Mouse (Mus musculus) limb, embryonic 14.5 days (tissue): ENCODE data around the gene Gm5901. TPM values are rescaled to one million over a fixed set of nuclear protein-coding genes. Genes with fewer than 3 reads are reported as not detected.

Experiments
- ATAC-seq: fragments of 200-750 bp; cut with Nextera tagmentation; 2 replicates; pipeline ENCODE4 v1.8.0; 2017; ENCODE audit warnings: low read depth, moderate number of reproducible peaks, moderate TSS enrichment; ENCODE audit not compliant: low FRiP score
- DNase-seq: peaks from one replicate; pipeline ENCODE4 v3.0.0-alpha.2; 2015; ENCODE audit warnings: low spot score
- H3K27ac ChIP-seq: fragments of 300-500 bp; sonication (generic); replicated peaks from 2 replicates; pipeline ENCODE4 v1.5.1; 2014; ENCODE audit warnings: low read depth, mild to moderate bottlenecking, low read length, moderate library complexity, mixed read lengths
- H3K27me3 ChIP-seq: fragments of 300-500 bp; sonication (generic); 2 replicates; pipeline ENCODE4 v1.6.1; 2014; ENCODE audit warnings: low read length, mixed read lengths; ENCODE audit not compliant: control insufficient read depth, insufficient read depth
- H3K36me3 ChIP-seq: fragments of 300-500 bp; sonication (generic); 2 replicates; pipeline ENCODE4 v1.6.1; 2014; ENCODE audit warnings: mild to moderate bottlenecking, low read length, moderate library complexity, mixed read lengths; ENCODE audit not compliant: control insufficient read depth, insufficient read depth
- H3K4me1 ChIP-seq: fragments of 300-500 bp; sonication (generic); 2 replicates; pipeline ENCODE4 v1.6.1; 2014; ENCODE audit warnings: antibody characterized with exemption, low read length, mixed read lengths; ENCODE audit not compliant: control insufficient read depth, insufficient read depth
- H3K4me2 ChIP-seq: fragments of 300-500 bp; sonication (generic); replicated peaks from 2 replicates; pipeline ENCODE4 v1.6.1; 2014; ENCODE audit warnings: low read depth, mild to moderate bottlenecking, low read length, moderate library complexity; ENCODE audit not compliant: severe bottlenecking
- H3K4me3 ChIP-seq: fragments of 300-500 bp; sonication (generic); replicated peaks from 2 replicates; pipeline ENCODE4 v1.5.1; 2014; ENCODE audit warnings: low read length
- H3K9ac ChIP-seq: fragments of 300-500 bp; sonication (generic); 2 replicates; pipeline ENCODE4 v1.6.1; 2014; ENCODE audit warnings: mild to moderate bottlenecking, low read depth, low read length, moderate library complexity; ENCODE audit not compliant: severe bottlenecking
- H3K9me3 ChIP-seq: fragments of 300-500 bp; sonication (generic); 2 replicates; pipeline ENCODE4 v1.6.1; 2016; ENCODE audit warnings: low read length; ENCODE audit not compliant: control insufficient read depth
- POLR2A ChIP-seq: fragments of 200-500 bp; IDR thresholded peaks from 2 replicates; pipeline ENCODE4 v1.8.0; 2012; ENCODE audit warnings: inconsistent platforms, mild to moderate bottlenecking, moderate library complexity, borderline replicate concordance; ENCODE audit not compliant: insufficient read depth, insufficient read length; ENCODE audit errors: extremely low read depth
- WGBS: fragments of 180-500 bp; shearing (Covaris S2); extraction: QIAGEN DNeasy Blood & Tissue Kit; methylation state at CpG from one replicate; pipeline ENCODE4 v1.1.7; 2014; 5-methylcytosine and 5-hydroxymethylcytosine counted together
- polyA plus RNA-seq, 2 experiments: library from polyadenylated mRNA; depleted of rRNA in 1 of 2; stranded (reverse) in 1 of 2; unstranded in 1 of 2; fragments of >200 nt; fragmentation: Nextera tagmentation in 1 of 2; extraction: Ambion mirVana in 1 of 2; gene quantifications; 2 replicates each; pipeline versions ENCODE4 v1.2.1 to v1.2.3; 2012 to 2014

Gm5901 gene
- polyA plus RNA-seq, 2 experiments = not detected

DNA sequence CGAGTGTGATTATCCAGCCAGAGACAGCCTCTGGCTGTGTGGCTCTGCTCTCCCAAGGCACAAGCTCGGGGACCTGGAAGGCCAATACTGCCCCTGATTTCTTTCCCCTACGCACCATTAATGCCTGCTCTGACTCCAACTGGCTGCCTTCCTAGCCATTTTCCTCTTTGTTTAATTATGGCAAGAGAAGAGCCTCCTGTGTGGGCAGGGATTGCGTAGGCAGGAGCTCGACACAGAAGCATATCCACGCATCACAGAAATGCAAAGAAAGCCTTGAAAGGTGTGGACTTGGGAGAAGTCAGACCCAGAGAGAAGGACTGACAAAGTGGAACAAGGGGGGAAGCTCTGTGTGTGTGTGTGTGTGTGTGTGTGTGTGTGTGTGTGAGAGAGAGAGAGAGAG, 39.5 kb downstream of the Gm5901 start:
- H3K27ac ChIP-seq = no peak overlapping the region
- H3K9me3 ChIP-seq = no peaks in the 10 kb centered on the region
- no peaks in the 10 kb centered on the region for H3K36me3 ChIP-seq
- no peaks in the 10 kb centered on the region for H3K4me1 ChIP-seq
- no peaks in the 10 kb centered on the region for H3K27me3 ChIP-seq
- 59% methylated on average over 6 of the region's 6 CpGs for WGBS
- DNase-seq (no peak), ATAC-seq (no peak)
- no peak overlapping the region for H3K9ac ChIP-seq
- H3K4me2 ChIP-seq = no peak overlapping the region
- no peak for TF ChIP-seq POLR2A
- H3K4me3 ChIP-seq = no peak overlapping the region

DNA sequence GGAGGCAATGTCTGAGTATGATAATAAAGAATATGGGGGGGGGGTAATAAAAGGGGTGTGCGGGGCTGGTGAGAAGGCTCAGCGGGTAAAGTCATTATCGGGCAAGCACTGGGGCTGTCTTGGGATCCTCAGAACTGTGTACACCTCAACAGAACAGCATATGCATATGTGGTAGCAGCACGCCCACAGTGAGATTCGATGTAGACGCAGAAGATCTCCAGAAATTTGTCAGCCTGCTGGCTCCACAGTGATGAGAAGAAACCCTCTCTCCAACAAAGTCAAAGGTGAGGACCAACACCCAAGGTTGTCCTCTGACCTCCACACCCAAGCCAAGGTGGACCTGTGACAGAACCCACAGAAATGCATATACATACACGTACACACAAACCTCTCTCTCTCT, 41.7 kb downstream of the Gm5901 start:
- H3K9me3 ChIP-seq = no peaks in the 10 kb centered on the region
- H3K27me3 ChIP-seq = no peaks in the 10 kb centered on the region
- WGBS = 89% methylated on average over 7 of the region's 7 CpGs
- no peak for TF ChIP-seq POLR2A
- no peaks in the 10 kb centered on the region for H3K36me3 ChIP-seq
- H3K4me1 ChIP-seq = no peaks in the 10 kb centered on the region
- H3K4me2 ChIP-seq = no peak overlapping the region
- no peak overlapping the region for H3K27ac ChIP-seq
- no peak overlapping the region for H3K9ac ChIP-seq
- no peak overlapping the region for H3K4me3 ChIP-seq
- DNase-seq (no peak), ATAC-seq (no peak)

DNA sequence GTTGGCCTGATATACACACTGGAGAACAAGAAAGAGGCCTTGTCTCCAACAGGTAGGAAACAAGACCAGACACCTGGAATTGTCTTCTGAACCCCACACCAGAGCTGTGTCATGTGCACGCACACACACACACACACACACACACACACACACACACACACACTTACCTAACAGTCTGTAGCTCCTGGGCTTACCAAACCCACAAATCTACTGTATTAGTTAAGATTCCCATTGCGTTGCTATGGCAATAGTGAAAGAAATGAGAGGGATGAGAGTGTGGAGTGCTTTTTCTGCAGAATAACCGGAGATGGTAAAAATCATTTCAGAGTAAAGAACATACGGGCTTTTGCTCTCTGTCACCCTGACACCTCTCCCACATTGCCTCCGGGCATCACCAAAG, 43.3 kb downstream of the Gm5901 start:
- no peak overlapping the region for H3K4me3 ChIP-seq
- WGBS = 80% methylated on average over 5 of the region's 5 CpGs
- no peak overlapping the region for H3K27ac ChIP-seq
- H3K36me3 ChIP-seq = no peaks in the 10 kb centered on the region
- no peak for TF ChIP-seq POLR2A
- no peaks in the 10 kb centered on the region for H3K27me3 ChIP-seq
- no peak for ATAC-seq
- H3K4me2 ChIP-seq = no peak overlapping the region
- H3K4me1 ChIP-seq = no peaks in the 10 kb centered on the region
- H3K9me3 ChIP-seq = no peaks in the 10 kb centered on the region
- DNase-seq = no peak
- H3K9ac ChIP-seq = no peak overlapping the region

DNA sequence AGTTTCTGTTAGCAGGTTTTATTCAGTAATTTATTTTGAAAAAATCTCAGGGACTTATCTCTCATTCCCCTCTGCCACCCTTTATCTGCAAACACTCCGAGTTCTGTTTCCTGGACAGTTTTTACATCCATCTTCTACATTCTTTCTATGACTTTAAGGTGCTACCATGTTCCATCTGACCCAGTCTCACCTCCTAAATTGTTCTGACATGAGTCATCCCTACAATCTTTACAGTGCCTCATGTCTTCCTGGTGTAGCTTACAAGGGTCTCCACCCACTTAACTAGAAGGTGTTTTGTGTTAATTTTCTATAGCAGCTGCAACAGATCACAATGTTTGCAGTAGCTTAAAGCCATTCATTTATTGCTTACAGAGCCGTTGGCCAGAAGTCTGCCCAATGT, 46.1 kb downstream of the Gm5901 start:
- ATAC-seq = no peak
- no peaks in the 10 kb centered on the region for H3K36me3 ChIP-seq
- H3K27ac ChIP-seq = no peak overlapping the region
- peaks cover 18% of the 10 kb centered on the region; the same call in 1 of the 2 replicates for H3K27me3 ChIP-seq
- no peak overlapping the region for H3K4me2 ChIP-seq
- no peak overlapping the region for H3K9ac ChIP-seq
- no peaks in the 10 kb centered on the region for H3K4me1 ChIP-seq
- 34% methylated on average over 2 of the region's 2 CpGs for WGBS
- TF ChIP-seq POLR2A = no peak
- DNase-seq = no peak
- H3K9me3 ChIP-seq = no peaks in the 10 kb centered on the region
- no peak overlapping the region for H3K4me3 ChIP-seq

DNA sequence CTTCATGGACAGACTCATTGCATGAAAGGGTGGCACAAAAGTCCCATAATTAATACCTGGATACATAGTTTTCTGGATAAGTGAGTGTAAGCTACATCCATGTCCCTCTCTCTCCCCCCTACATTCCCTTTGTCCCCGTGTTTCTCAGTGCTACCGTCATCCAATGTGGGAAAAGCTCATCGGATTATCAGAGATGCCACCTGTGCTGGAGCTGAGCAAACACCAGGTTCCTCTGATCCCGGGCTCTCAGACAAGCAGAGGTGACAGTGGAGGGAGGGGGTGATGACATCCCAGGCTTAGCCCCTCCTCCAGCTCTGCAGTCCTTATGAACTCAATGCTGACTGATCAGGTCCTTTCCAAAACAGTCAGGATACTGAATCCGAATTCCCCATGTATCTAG, 49.5 kb downstream of the Gm5901 start:
- H3K27ac ChIP-seq = no peak overlapping the region
- DNase-seq (no peak), ATAC-seq (no peak)
- TF ChIP-seq POLR2A = no peak
- 27% methylated on average over 5 of the region's 5 CpGs for WGBS
- H3K9ac ChIP-seq = no peak overlapping the region
- no peak overlapping the region for H3K4me2 ChIP-seq
- H3K36me3 ChIP-seq = no peaks in the 10 kb centered on the region
- H3K4me1 ChIP-seq = no peaks in the 10 kb centered on the region
- H3K4me3 ChIP-seq = no peak overlapping the region
- no peaks in the 10 kb centered on the region for H3K9me3 ChIP-seq
- peaks cover 23% of the 10 kb centered on the region; the same call in 1 of the 2 replicates for H3K27me3 ChIP-seq
